Mouse (Mus musculus): ENCODE data around the gene Ptprr.

Gene Ptprr

GRCm38 (mm10) chr10:116266561-116267433 lies 248.8 kb downstream of the Ptprr start:
- no peak for DNase-seq (ENCODE audit: low spot score)

- DNase-seq (ENCODE audit: low spot score): no peak
These were observed 249.4 kb downstream of the Ptprr start for GRCm38 (mm10) chr10:116267434-116267822.

GRCm38 (mm10) chr10:116268343-116268742 lies 250.3 kb downstream of the Ptprr start:
- DNase-seq (ENCODE audit: low spot score): no peak

GRCm38 (mm10) chr10:116270646-116271469 lies 252.8 kb downstream of the Ptprr start:
- no peak for DNase-seq (ENCODE audit: low spot score)

- no peak for DNase-seq (ENCODE audit: low spot score)
These were observed 253.5 kb downstream of the Ptprr start for GRCm38 (mm10) chr10:116271470-116271915.

GRCm38 (mm10) chr10:116272156-116272555 lies 254.1 kb downstream of the Ptprr start:
- no peak for DNase-seq (ENCODE audit: low spot score)

- no peak for DNase-seq (ENCODE audit: low spot score)
These were observed 257.3 kb downstream of the Ptprr start, which contains the start of gene Ptprb for GRCm38 (mm10) chr10:116275280-116275679. Ptprb (plus strand) TSS chr10:116275523.

GRCm38 (mm10) chr10:116286697-116287344 lies 268.8 kb downstream of the Ptprr start:
- no peak for DNase-seq (ENCODE audit: low spot score)

- DNase-seq (ENCODE audit: low spot score): no peak
These were observed 270.1 kb downstream of the Ptprr start for GRCm38 (mm10) chr10:116288130-116288529.

- no peak for DNase-seq (ENCODE audit: low spot score)
These were observed 272.5 kb downstream of the Ptprr start for GRCm38 (mm10) chr10:116290483-116290882.

GRCm38 (mm10) chr10:116291153-116291755 lies 273.2 kb downstream of the Ptprr start:
- DNase-seq (ENCODE audit: low spot score): peak; percentile 13

- DNase-seq (ENCODE audit: low spot score): no peak
These were observed 278.4 kb downstream of the Ptprr start for GRCm38 (mm10) chr10:116296439-116296838.

GRCm38 (mm10) chr10:116297854-116298253 lies 279.8 kb downstream of the Ptprr start:
- no peak for DNase-seq (ENCODE audit: low spot score)

GRCm38 (mm10) chr10:116300824-116301223 lies 282.8 kb downstream of the Ptprr start:
- no peak for DNase-seq (ENCODE audit: low spot score)

GRCm38 (mm10) chr10:116301258-116301657 lies 283.2 kb downstream of the Ptprr start:
- DNase-seq (ENCODE audit: low spot score): no peak

GRCm38 (mm10) chr10:116304355-116304754 lies 286.3 kb downstream of the Ptprr start:
- no peak for DNase-seq (ENCODE audit: low spot score)

GRCm38 (mm10) chr10:116309460-116309859 lies 291.4 kb downstream of the Ptprr start:
- no peak for DNase-seq (ENCODE audit: low spot score)

- DNase-seq (ENCODE audit: low spot score): no peak
These were observed 292.6 kb downstream of the Ptprr start for GRCm38 (mm10) chr10:116310516-116311210.

- DNase-seq (ENCODE audit: low spot score): peak; percentile 72
These were observed 301.2 kb downstream of the Ptprr start for GRCm38 (mm10) chr10:116319246-116319645.
